ENCODE assay signal across 8 mouse cellular contexts in genomic region chrX:102251937-102252860, GRCm38 (mm10). TPM values are rescaled to one million over a fixed set of nuclear protein-coding genes. Genes with fewer than 3 reads are reported as not detected.
DNase-seq lines count a peak whose midpoint lies in the region; ATAC-seq and TF ChIP-seq lines count a peak whose summit lies in the region.

Cited1 (minus strand) TSS chrX:102252181.

- peak; percentile 51 for TF ChIP-seq POLR2A in testis, adult 2 months (IDR thresholded peaks at IDR 0.05; ENCODE audit: control insufficient read depth, low read depth, low read length)

- H3K4me1 ChIP-seq in embryonic facial prominence, embryonic 15.5 days = no peaks in the 10 kb centered on the region; the same call in 1 of the 2 replicates
- H3K4me1 ChIP-seq in heart, embryonic 13.5 days = 0 out of 2 replicates have a peak, but pooled peaks cover 4% of the 10 kb centered on the region
- peaks cover 10% of the 10 kb centered on the region; the same call in 1 of the 2 replicates for H3K4me1 ChIP-seq in kidney, embryonic 16.5 days (ENCODE audit: insufficient read depth, low read length)
- H3K4me1 ChIP-seq in liver, embryonic 11.5 days (replicated peaks; ENCODE audit: control insufficient read depth, insufficient read depth, low read length) = no peaks in the 10 kb centered on the region
- peaks cover 7% of the 10 kb centered on the region for H3K4me1 ChIP-seq in testis, adult 2 months (ENCODE audit: control insufficient read depth, insufficient read depth, low read length)

- DNase-seq in A20 (ENCODE audit: low read depth, low spot score) = peak; percentile 43
- DNase-seq in adrenal gland, postnatal 36 days = peak; percentile 75 to 81
- DNase-seq in liver, embryonic 11.5 days (ENCODE audit: low spot score) = peak; percentile 54
- DNase-seq in naive thymus-derived CD4-positive, alpha-beta T cell, adult 2 months (ENCODE audit: low read depth) = peak; percentile 27

- H3K4me3 ChIP-seq in embryonic facial prominence, embryonic 15.5 days (replicated peaks) = peak within 1 kb of the TSS; percentile 54
- peak within 1 kb of the TSS; percentile 67 for H3K4me3 ChIP-seq in heart, embryonic 13.5 days
- H3K4me3 ChIP-seq in kidney, embryonic 16.5 days (ENCODE audit: low read length) = peak within 1 kb of the TSS; percentile 56
- peak within 1 kb of the TSS; percentile 57 for H3K4me3 ChIP-seq in liver, embryonic 11.5 days (ENCODE audit: low read depth, low read length)
- peak within 1 kb of the TSS; percentile 54 for H3K4me3 ChIP-seq in testis, adult 2 months (ENCODE audit: control insufficient read depth, low read depth, low read length)

- H3K4me2 ChIP-seq in embryonic facial prominence, embryonic 15.5 days (replicated peaks) = peak within 1 kb of the TSS; percentile 85
- H3K4me2 ChIP-seq in heart, embryonic 13.5 days = peak within 1 kb of the TSS; percentile 77
- peak within 1 kb of the TSS; percentile 73 for H3K4me2 ChIP-seq in kidney, embryonic 16.5 days (replicated peaks; ENCODE audit: low read depth, low read length)
- H3K4me2 ChIP-seq in liver, embryonic 11.5 days = peak within 1 kb of the TSS; percentile 80

- ATAC-seq in embryonic facial prominence, embryonic 15.5 days (ENCODE audit: insufficient number of reproducible peaks, low FRiP score, low TSS enrichment, low read depth) = peak; percentile 91
- peak; percentile 52 for ATAC-seq in heart, embryonic 13.5 days (ENCODE audit: extremely low read depth, insufficient number of reproducible peaks, low FRiP score, low TSS enrichment)
- ATAC-seq in kidney, embryonic 16.5 days (ENCODE audit: low FRiP score, low TSS enrichment) = peak; percentile 93
- ATAC-seq in liver, embryonic 11.5 days (replicated peaks; ENCODE audit: low FRiP score) = peak; percentile 77

- WGBS in embryonic facial prominence, embryonic 15.5 days = 20% methylated on average over 44 of the region's 44 CpGs
- 12% methylated on average over 44 of the region's 44 CpGs for WGBS in heart, embryonic 13.5 days
- WGBS in kidney, embryonic 16.5 days = 17% methylated on average over 44 of the region's 44 CpGs
- 12% methylated on average over 44 of the region's 44 CpGs for WGBS in liver, embryonic 11.5 days

- H3K27ac ChIP-seq in embryonic facial prominence, embryonic 15.5 days (replicated peaks) = no peak within 1 kb of the TSS
- peak within 1 kb of the TSS; percentile 74 for H3K27ac ChIP-seq in heart, embryonic 13.5 days (replicated peaks)
- peak within 1 kb of the TSS; percentile 18; the same call in 1 of the 2 replicates for H3K27ac ChIP-seq in kidney, embryonic 16.5 days (ENCODE audit: low read length)
- no peak within 1 kb of the TSS; the same call in 1 of the 2 replicates for H3K27ac ChIP-seq in liver, embryonic 11.5 days (ENCODE audit: low read depth, low read length)
- peak within 1 kb of the TSS; percentile 82 for H3K27ac ChIP-seq in testis, adult 2 months (ENCODE audit: control insufficient read depth, insufficient read depth, low read depth, low read length)

- 0 out of 2 replicates have a peak within 1 kb of the TSS, but pooled peaks have one; percentile 6 for H3K9ac ChIP-seq in embryonic facial prominence, embryonic 15.5 days
- H3K9ac ChIP-seq in heart, embryonic 13.5 days = peak within 1 kb of the TSS; percentile 84
- peak within 1 kb of the TSS; percentile 65 for H3K9ac ChIP-seq in kidney, embryonic 16.5 days (replicated peaks; ENCODE audit: low read length)
- H3K9ac ChIP-seq in liver, embryonic 11.5 days (ENCODE audit: low read depth, low read length) = peak within 1 kb of the TSS; percentile 43

- no peaks in the 10 kb centered on the region for H3K9me3 ChIP-seq in embryonic facial prominence, embryonic 15.5 days (replicated peaks)
- H3K9me3 ChIP-seq in heart, embryonic 13.5 days = no peaks in the 10 kb centered on the region
- H3K9me3 ChIP-seq in kidney, embryonic 16.5 days (ENCODE audit: low read length) = peaks cover 8% of the 10 kb centered on the region; the same call in 1 of the 2 replicates
- no peaks in the 10 kb centered on the region for H3K9me3 ChIP-seq in liver, embryonic 11.5 days (ENCODE audit: control insufficient read depth, low read length)

- no peaks in the 10 kb centered on the region for H3K36me3 ChIP-seq in embryonic facial prominence, embryonic 15.5 days
- H3K36me3 ChIP-seq in heart, embryonic 13.5 days = peaks cover 7% of the 10 kb centered on the region
- H3K36me3 ChIP-seq in kidney, embryonic 16.5 days (ENCODE audit: insufficient read depth, low read length) = 0 out of 2 replicates have a peak, but pooled peaks cover 3% of the 10 kb centered on the region
- H3K36me3 ChIP-seq in liver, embryonic 11.5 days (ENCODE audit: control insufficient read depth, insufficient read depth, low read length) = no peaks in the 10 kb centered on the region
- H3K36me3 ChIP-seq in testis, adult 2 months (ENCODE audit: control insufficient read depth, insufficient read depth, low read length) = no peaks in the 10 kb centered on the region

- no peak for TF ChIP-seq CTCF in testis, adult 2 months (IDR thresholded peaks at IDR 0.05; ENCODE audit: control insufficient read depth, insufficient read depth, insufficient replicate concordance, low read depth, low read length)

- peaks cover 49% of the 10 kb centered on the region for H3K27me3 ChIP-seq in embryonic facial prominence, embryonic 15.5 days
- peaks cover 71% of the 10 kb centered on the region for H3K27me3 ChIP-seq in heart, embryonic 13.5 days (replicated peaks)
- H3K27me3 ChIP-seq in kidney, embryonic 16.5 days (ENCODE audit: insufficient read depth, low read length) = peaks cover 56% of the 10 kb centered on the region
- peaks cover 68% of the 10 kb centered on the region for H3K27me3 ChIP-seq in liver, embryonic 11.5 days (replicated peaks; ENCODE audit: control insufficient read depth, insufficient read depth, low read length)
- no peaks in the 10 kb centered on the region for H3K27me3 ChIP-seq in testis, adult 2 months (ENCODE audit: control insufficient read depth, insufficient read depth, low read length)

RNA-seq across cellular contexts. Expression of gene Cited1, which starts in this region (rescaled TPM):
- 10 to 100 TPM in 1 of 2 experiments, under 1 TPM in 1; 0.92 to 22.8 TPM for total RNA-seq in adrenal gland, postnatal 36 days (2021)
- 15.2 and 17.5 TPM in 2 replicates for polyA plus RNA-seq in embryonic facial prominence, embryonic 15.5 days (2015; fragmentation: Nextera tagmentation; extraction: Ambion mirVana)
- polyA plus RNA-seq in heart, embryonic 13.5 days (2015; fragmentation: Nextera tagmentation; extraction: Ambion mirVana) = 644 and 701 TPM in 2 replicates
- 142 and 163 TPM in 2 replicates for polyA plus RNA-seq in kidney, embryonic 16.5 days (2015; fragmentation: Nextera tagmentation; extraction: Ambion mirVana)
- polyA plus RNA-seq in liver, embryonic 11.5 days (2014; fragmentation: Nextera tagmentation; extraction: Ambion mirVana) = 118 and 122 TPM in 2 replicates
- 85.8 and 92.9 TPM in 2 replicates for polyA plus RNA-seq in testis, adult 2 months (2012; rRNA removed)

Comparison
In these comparisons a context has a peak if more than half of its experiments do, and no peak if none do; other contexts are left out.
1. DNase-seq: peak in every context shown above with its lines; median percentile 78 in adrenal gland, postnatal 36 days; 54 in liver, embryonic 11.5 days; 43 in A20; 27 in naive thymus-derived CD4-positive, alpha-beta T cell, adult 2 months.
2. H3K27ac ChIP-seq: peak in heart, embryonic 13.5 days (single experiment), kidney, embryonic 16.5 days (single experiment) and testis, adult 2 months (single experiment); none in embryonic facial prominence, embryonic 15.5 days (single experiment) and liver, embryonic 11.5 days (single experiment).
3. H3K9ac ChIP-seq: peak in every context shown above with its lines; median percentile 84 in heart, embryonic 13.5 days; 65 in kidney, embryonic 16.5 days; 43 in liver, embryonic 11.5 days; 6 in embryonic facial prominence, embryonic 15.5 days.
4. Peak in every context shown above with its lines, with median percentiles within 50 percentile points of each other: ATAC-seq, H3K4me2 ChIP-seq and H3K4me3 ChIP-seq.